Mouse (Mus musculus) CH12.LX (cell line): ENCODE measurements at regions not wholly inside any gene's neighbourhood (a gene's known extent, or its start where the extent isn't known, plus 50 kb on each side); places are given as distances from the start of the nearest gene placed in this dataset.

ENCODE experiments used
- DNase-seq: peaks from one replicate; pipeline ENCODE4 v3.0.0-alpha.2; 2013; ENCODE audit errors: extremely low read depth
- H3K27ac ChIP-seq: 2 replicates; pipeline ENCODE4 v1.5.1; 2012; ENCODE audit warnings: low read depth, mild to moderate bottlenecking, control low read depth, moderate library complexity; ENCODE audit not compliant: insufficient read depth
- H3K27me3 ChIP-seq: replicated peaks from 2 replicates; pipeline ENCODE3; 2012; ENCODE audit warnings: inconsistent platforms
- H3K36me3 ChIP-seq, 2 experiments: replicated peaks in 1 of 2; 2 replicates each; pipeline versions ENCODE3 to v1.6.1; 2012; ENCODE audit warnings: inconsistent platforms in 1 of 2, low read length in 1 of 2, mild to moderate bottlenecking in 1 of 2, mixed read lengths in 1 of 2, moderate library complexity in 1 of 2; ENCODE audit not compliant: control insufficient read depth in 1 of 2, insufficient read depth in 1 of 2
- H3K4me1 ChIP-seq, 2 experiments: 2 replicates each; pipeline ENCODE4 v1.6.1; 2012; ENCODE audit warnings: inconsistent platforms in 1 of 2, moderate library complexity in 1 of 2; ENCODE audit not compliant: insufficient read depth in 2 of 2, control insufficient read depth in 1 of 2
- H3K4me2 ChIP-seq: 2 replicates; pipeline ENCODE4 v1.6.1; 2012; ENCODE audit warnings: low read depth, mild to moderate bottlenecking, control low read depth; ENCODE audit not compliant: poor library complexity, insufficient read depth, severe bottlenecking
- H3K4me3 ChIP-seq, 3 experiments: fragments of 150-350 bp in 1 of 3; sonication (generic) in 1 of 3; replicated peaks in 1 of 3; 2 replicates each; pipeline versions ENCODE3 to v1.5.1; 2011 to 2012; ENCODE audit warnings: low read depth in 2 of 3, low read length in 2 of 3, mild to moderate bottlenecking in 2 of 3, moderate library complexity in 2 of 3, control low read depth in 1 of 3, improper control_type of control experiment in 1 of 3, inconsistent platforms in 1 of 3, mixed read lengths in 1 of 3; ENCODE audit not compliant: poor library complexity in 1 of 3
- H3K79me2 ChIP-seq: replicated peaks from 2 replicates; pipeline ENCODE4 v1.6.1; 2012; ENCODE audit warnings: mild to moderate bottlenecking, moderate library complexity; ENCODE audit not compliant: control insufficient read depth, poor library complexity, insufficient read depth, severe bottlenecking; ENCODE audit errors: extremely low read depth
- H3K9ac ChIP-seq: 2 replicates; pipeline ENCODE4 v1.6.1; 2012; ENCODE audit warnings: low read depth, mild to moderate bottlenecking, control low read depth, moderate library complexity; ENCODE audit not compliant: insufficient read depth
- H3K9me3 ChIP-seq: replicated peaks from 2 replicates; pipeline ENCODE3; 2012; ENCODE audit warnings: low read length, inconsistent platforms, mixed read lengths
- BHLHE40 ChIP-seq: IDR thresholded peaks from 2 replicates; pipeline ENCODE4 v1.6.1; 2011; ENCODE audit warnings: mild to moderate bottlenecking, low read depth, low read length, improper control_type of control experiment
- CHD2 ChIP-seq: IDR thresholded peaks from 2 replicates; pipeline ENCODE4 v1.6.1; 2011; ENCODE audit warnings: low read length, improper control_type of control experiment
- EP300 ChIP-seq: IDR thresholded peaks from 2 replicates; pipeline ENCODE4 v1.6.1; 2011; ENCODE audit warnings: low read length, improper control_type of control experiment
- ETS1 ChIP-seq: conservative IDR thresholded peaks from 2 replicates; pipeline ENCODE4 v1.6.1; 2012; ENCODE audit warnings: low read depth, mild to moderate bottlenecking, inconsistent platforms, low read length, improper control_type of control experiment, moderate library complexity
- GABPA ChIP-seq: IDR thresholded peaks from 2 replicates; pipeline ENCODE4 v1.6.1; 2012; ENCODE audit warnings: low read depth, low read length, improper control_type of control experiment, inconsistent platforms; ENCODE audit not compliant: insufficient replicate concordance
- IRF4 ChIP-seq: IDR thresholded peaks from 2 replicates; pipeline ENCODE4 v1.6.1; 2014; ENCODE audit warnings: low read depth, mild to moderate bottlenecking, inconsistent platforms, low read length, improper control_type of control experiment
- MXI1 ChIP-seq: IDR thresholded peaks from 2 replicates; pipeline ENCODE4 v1.6.1; 2011; ENCODE audit warnings: mild to moderate bottlenecking, low read depth, low read length, improper control_type of control experiment
- NELFE ChIP-seq: IDR thresholded peaks from 2 replicates; pipeline ENCODE4 v1.6.1; 2011; ENCODE audit warnings: low read depth, low read length, improper control_type of control experiment
- POLR2AphosphoS2 ChIP-seq: IDR thresholded peaks from 2 replicates; pipeline ENCODE4 v1.6.1; 2011; ENCODE audit warnings: low read depth, low read length, improper control_type of control experiment
- RAD21 ChIP-seq: IDR thresholded peaks from 2 replicates; pipeline ENCODE4 v1.6.1; 2011; ENCODE audit warnings: low read depth, mild to moderate bottlenecking, low read length, improper control_type of control experiment, moderate library complexity
- SIN3A ChIP-seq: IDR thresholded peaks from 2 replicates; pipeline ENCODE4 v1.6.1; 2012; ENCODE audit warnings: low read length, improper control_type of control experiment, inconsistent platforms
- TBP ChIP-seq: conservative IDR thresholded peaks from 2 replicates; pipeline ENCODE4 v1.6.1; 2011; ENCODE audit warnings: low read depth, low read length, improper control_type of control experiment
- UBTF ChIP-seq: IDR thresholded peaks from 2 replicates; pipeline ENCODE4 v1.6.1; 2012; ENCODE audit warnings: low read depth, mild to moderate bottlenecking, inconsistent platforms, low read length, improper control_type of control experiment, moderate library complexity
- USF1 ChIP-seq: IDR thresholded peaks from 2 replicates; pipeline ENCODE4 v1.6.1; 2014; ENCODE audit warnings: low read depth, mild to moderate bottlenecking, inconsistent platforms, low read length, improper control_type of control experiment
- ZC3H11A ChIP-seq: IDR thresholded peaks from 2 replicates; pipeline ENCODE4 v1.6.1; 2012; ENCODE audit warnings: low read depth, mild to moderate bottlenecking, inconsistent platforms, low read length, improper control_type of control experiment
- dilution Hi-C: fragments of 300-500 bp; cut with MboI; formaldehyde crosslinking; loops from 2 replicates; pipeline ENCODE4 v1.14.3; 2020; ENCODE audit warnings: low sequenced_read_pairs; ENCODE audit not compliant: extremely low pct_unique_long_range_greater_than_20kb, extremely low pct_ligation_motif_present
- in situ Hi-C: fragments of 300-500 bp; cut with MboI; formaldehyde crosslinking; loops from 3 replicates; pipeline ENCODE4 v1.14.3; 2019; ENCODE audit warnings: low sequenced_read_pairs, low pct_ligation_motif_present, low pct_unique_long_range_greater_than_20kb, mixed read lengths

- Histone ChIP-seq H3K4me2 (no peak overlapping the region), H3K79me2 (no peaks in the 10 kb centered on the region), H3K4me1 (no peaks in the 10 kb centered on the region), H3K9me3 (no peaks in the 10 kb centered on the region), H3K4me3 (no peak overlapping the region), H3K27ac (no peak overlapping the region), H3K9ac (no peak overlapping the region), H3K27me3 (no peaks in the 10 kb centered on the region), H3K36me3 (no peaks in the 10 kb centered on the region)
- dilution Hi-C loops = no loop called here
- in situ Hi-C loops = no loop called here
- TF ChIP-seq BHLHE40 = no peak
- no peak for TF ChIP-seq POLR2AphosphoS2
- no peak for TF ChIP-seq TBP
- TF ChIP-seq ZC3H11A = no peak
- TF ChIP-seq ETS1 = no peak
- no peak for TF ChIP-seq SIN3A
- TF ChIP-seq GABPA = no peak
- no peak for TF ChIP-seq MXI1
- TF ChIP-seq EP300 = no peak
- TF ChIP-seq UBTF = no peak
- TF ChIP-seq CHD2 = no peak
- no peak for TF ChIP-seq USF1
- TF ChIP-seq IRF4 = no peak
- TF ChIP-seq NELFE = no peak
- no peak for TF ChIP-seq RAD21
- no peak for DNase-seq
Observed at GRCm38 (mm10) chr3:16277407-16277806, 271.2 kb upstream of the Gm5150 start.
